Mouse (Mus musculus) forelimb bud, embryonic 11.5 days (tissue): ENCODE results near the gene Ptprz1.

ENCODE experiments used
- DNase-seq: peaks from one replicate; pipeline ENCODE4 v3.0.0-alpha.2; 2012; ENCODE audit warnings: low read depth, low spot score

Ptprz1 gene

DNA sequence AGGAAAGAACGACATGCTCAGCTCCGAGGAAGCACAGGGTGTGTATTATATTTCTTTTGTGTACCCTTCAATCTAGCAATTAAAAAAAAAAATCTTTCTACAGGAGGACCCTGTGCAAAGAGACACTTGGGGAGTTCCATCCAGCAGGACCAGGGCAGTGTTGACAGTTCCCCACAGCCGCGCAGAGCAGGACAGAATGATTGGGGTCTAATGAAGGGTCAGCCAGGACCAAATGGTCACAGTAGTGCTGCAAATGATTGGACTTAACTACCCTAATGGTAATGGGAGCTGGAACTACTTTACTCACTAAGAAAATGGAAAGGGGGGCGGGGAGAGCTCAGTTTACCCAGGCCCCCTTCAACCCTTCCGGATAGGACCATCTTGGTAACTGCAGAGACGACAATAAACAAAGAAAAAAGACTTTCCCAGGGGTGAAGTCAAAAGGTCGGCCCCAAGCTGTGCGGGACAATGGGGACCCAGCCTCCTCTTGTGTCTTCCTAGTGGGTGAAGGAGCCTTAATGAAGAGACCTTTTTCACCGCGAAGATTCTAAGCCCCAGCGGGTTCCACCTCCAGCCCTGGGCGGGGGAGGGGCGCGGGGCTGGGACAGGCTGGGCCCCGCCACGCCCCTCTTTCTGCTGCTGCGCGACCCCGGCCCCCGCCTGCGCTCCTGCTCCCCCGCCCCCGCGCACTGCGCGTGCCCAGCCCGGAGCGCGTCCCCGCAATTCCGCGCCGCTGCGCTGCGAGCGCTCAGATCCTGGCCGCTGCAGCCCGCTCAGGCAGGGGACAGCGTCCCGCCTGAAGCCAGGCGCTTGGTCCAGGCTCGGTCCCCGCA is at the start of gene Ptprz1:
Gene Ptprz1 (plus strand): TSS at position 722 of the 833 bp plus-strand sequence.
- peak; percentile 77 for DNase-seq

DNA sequence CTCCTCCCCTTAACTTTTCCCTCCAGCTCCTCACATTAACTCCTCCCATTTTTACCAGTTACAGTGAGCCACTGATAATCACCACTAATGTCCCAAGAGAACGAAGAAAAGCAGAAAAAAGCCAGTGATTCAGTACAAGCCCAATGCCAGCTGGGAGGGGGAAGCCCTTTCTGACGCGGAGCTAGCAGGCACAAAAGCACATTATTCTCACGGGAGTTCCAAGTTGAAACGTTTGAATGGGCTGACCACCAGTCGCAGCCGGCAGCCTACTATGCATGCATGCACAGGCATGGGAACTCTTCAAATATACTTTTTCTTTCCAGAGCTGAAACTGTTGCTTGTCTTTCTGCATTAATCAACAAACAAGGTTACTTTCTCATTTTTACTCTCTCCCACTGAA is 41.7 kb upstream of the Ptprz1 start:
- no peak for DNase-seq

DNA sequence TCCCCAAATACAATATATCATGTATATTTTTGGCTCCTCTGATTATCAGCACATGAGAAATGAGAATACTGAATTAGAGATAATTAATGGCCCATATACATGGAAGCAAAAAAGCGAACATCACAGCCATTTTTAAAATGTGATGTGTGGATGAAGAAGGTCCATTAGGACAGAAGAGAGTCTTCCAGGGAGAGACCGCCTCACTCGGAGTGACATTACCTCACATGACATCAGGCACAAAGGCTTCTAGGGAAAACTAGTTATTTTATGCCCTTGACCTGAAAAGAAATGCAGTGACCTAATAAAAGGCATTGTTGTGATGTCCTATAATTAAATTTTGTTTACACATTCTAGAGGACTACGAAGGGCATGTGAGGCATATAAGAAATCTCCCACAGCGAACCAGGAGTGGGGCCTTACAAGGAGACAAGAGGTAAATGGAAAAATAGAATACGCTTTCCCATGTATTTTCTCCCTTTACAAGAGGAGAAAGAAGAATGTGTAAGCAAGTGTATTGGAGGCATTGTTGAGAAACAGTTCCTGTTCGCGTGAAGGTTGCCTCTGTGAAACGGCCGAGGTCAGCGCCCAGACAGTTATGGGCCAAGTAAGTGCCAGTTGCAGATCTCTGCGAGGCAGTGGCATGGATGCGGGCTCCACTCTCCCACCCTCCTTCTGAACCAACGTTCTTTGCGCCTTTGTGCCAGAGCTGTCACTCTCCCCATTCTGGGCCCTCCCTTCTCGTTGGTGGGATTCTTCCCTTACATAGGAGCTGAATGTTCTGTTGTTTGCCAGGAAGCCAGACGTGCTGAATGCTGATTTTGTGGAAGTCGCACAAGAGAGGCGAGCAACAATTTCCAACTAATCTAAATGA is 41.0 kb upstream of the Ptprz1 start:
- no peak for DNase-seq

DNA sequence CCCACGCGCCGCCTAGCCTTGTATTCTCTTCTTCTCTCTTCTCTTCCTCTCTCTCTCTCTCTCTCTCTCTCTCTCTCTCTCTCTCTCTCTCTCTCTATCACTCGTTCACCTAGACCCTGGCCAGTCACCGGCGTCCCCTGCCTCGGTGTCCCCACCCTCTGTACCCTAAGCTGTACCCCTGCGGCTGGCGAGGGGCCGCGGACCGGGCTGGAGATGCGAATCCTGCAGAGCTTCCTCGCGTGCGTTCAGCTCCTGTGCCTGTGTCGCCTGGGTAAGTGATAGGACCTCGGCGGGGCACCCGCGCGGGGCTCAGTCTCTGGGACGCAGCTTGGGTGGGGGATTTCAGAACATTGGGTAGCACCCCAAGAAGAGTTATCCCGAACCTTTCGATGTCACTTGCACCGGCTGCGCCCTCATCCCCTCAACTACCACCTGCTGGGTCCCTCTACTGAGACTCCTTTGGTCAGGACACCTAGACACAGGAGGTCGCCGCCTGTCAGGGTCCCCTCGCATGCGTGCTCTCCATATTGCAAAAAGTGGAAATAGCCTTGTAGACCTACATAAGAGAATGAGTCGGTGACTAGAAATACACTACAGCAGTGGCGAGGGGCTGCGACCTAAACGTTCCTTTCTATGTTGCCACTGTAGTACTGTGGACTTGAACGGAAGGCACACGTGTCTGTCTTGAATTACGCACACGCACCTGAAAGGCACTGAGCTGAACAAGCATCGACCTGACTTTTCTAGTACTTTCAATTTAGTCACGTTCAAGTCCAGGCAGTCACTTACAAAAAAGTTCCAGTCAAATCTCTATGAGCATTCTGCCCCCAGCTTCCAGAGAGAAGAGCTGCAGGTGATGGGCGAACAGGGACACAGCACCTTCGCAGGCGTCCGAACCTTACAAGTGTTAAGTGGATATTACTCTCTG is 576 bp downstream of the Ptprz1 start:
- peak; percentile 19 for DNase-seq

GRCm38 (mm10) chr6:22887978-22888377 is 12.7 kb downstream of the Ptprz1 start:
- DNase-seq: no peak

GRCm38 (mm10) chr6:22889333-22889732 is 14.0 kb downstream of the Ptprz1 start:
- no peak for DNase-seq

GRCm38 (mm10) chr6:22901983-22902382 is 26.7 kb downstream of the Ptprz1 start:
- no peak for DNase-seq

GRCm38 (mm10) chr6:22908510-22909256 is 33.4 kb downstream of the Ptprz1 start:
- DNase-seq: no peak

DNA sequence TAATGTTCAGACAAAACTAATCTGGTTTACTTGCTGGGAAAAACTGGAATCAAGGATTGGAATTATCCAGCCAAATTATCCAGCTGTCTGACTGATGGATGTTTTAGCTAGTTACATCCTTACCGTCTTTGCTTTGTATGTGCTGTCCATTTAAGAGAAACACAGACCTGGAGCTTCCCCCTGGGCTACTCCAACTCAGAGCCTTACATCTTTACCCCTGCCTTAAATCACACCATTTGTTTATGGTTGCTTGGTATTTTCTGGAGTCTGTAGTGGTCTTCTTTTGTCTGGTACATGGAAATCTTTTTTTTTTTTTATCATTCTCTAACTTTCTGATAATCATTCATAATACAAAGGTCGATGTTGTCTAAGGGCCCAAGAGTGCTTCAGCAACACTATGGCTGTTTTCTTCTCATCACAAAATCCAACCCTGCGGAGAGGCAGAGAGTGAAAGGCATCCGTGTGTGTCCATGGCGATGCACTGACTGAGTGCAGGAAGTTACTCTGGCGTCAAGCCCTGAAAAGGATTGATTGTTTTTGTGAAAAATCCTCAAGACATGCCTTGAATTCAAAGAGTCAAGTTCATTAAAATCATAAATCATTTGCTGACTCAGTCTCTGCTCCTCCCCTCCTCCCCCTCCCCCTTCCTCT is 34.1 kb downstream of the Ptprz1 start:
- DNase-seq: peak; percentile 16

GRCm38 (mm10) chr6:22909908-22910260 is 34.6 kb downstream of the Ptprz1 start:
- no peak for DNase-seq

DNA sequence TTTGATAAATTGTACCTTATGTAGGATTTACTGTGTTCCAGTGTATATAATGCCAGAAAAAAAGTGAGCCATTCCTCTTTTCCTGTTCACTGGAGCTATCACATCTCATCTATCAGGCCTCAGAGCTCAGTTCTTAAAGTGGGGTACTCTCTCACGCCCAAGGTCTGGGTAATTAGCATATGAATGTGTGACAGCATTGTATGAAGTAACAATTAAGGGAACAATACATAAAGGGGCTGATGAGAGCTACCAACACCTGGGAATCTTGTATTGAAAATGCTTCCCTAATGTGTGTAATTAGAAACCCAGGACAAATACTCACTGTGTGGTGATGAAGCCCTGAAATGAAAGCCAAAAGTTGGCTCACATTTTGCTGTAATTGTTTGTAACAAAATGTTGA is 47.6 kb downstream of the Ptprz1 start:
- no peak for DNase-seq

DNA sequence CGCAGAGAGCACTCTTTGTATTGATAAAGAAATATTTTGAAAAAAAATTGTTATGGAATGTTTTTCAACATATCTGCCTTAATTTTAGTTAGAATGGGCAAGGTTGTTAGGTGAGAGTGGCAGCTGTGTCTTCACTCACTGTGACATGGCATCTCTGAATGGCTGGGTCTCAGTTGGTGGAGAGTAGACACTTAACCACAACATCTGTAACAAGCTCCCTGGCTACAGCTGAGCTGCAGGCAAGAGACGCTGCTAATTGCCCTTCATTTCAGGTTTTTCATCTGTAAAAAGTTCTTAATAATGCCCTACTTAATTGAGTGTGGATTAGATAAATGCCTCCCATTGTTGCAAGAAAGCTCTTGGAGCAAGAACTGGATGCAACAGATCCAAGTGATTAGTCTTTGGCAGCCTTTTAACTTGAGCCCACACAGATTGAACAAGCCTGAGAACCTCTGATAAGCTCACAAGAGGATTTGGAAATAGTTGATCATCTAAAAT is 57.5 kb downstream of the Ptprz1 start:
- no peak for DNase-seq

DNA sequence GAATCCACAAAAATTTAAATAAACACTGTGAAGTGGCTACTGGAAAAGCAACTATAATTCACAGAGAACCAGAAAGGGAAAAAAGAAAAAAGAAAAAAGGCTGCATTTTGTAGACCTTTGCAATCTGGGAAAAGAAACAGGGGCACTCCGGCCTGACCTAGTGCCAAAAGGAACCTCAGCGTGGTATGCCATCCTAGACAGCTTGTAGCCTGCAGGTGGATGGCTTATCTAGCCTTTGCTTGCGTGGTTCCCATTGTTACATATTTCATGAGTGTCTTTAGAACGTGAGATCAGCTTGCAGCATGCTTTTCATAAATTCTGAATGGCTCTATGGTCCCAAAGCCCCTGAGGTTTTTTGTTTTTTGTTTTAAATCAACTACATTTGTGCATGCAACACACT is 61.8 kb downstream of the Ptprz1 start:
- DNase-seq: no peak

GRCm38 (mm10) chr6:22937526-22937925 is 62.2 kb downstream of the Ptprz1 start:
- DNase-seq: no peak

- no peak for DNase-seq
These were observed 68.9 kb downstream of the Ptprz1 start for GRCm38 (mm10) chr6:22944191-22944590.

- no peak for DNase-seq
These were observed 88.1 kb downstream of the Ptprz1 start for GRCm38 (mm10) chr6:22963374-22963773.

DNA sequence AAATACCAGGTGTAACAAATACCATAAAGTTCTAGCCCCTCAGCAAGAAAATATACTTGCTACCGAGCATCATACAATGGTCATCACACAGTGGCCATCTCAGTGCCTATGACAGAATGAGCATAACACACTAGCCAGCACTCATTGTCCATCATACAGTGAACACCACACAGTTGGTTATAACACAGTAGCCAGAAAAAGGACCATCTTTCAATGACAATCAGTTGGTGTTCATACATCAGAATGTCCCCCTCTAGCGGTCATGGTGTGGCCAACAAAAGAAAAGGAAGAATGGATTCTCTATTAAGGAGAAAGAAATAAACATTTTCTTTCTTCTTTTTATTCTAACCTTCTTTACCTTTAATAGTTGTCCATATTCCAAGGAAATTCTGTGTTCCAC is 92.8 kb downstream of the Ptprz1 start:
- peak; percentile 4 for DNase-seq

- peak; percentile 25 for DNase-seq
These were observed 108.6 kb downstream of the Ptprz1 start for GRCm38 (mm10) chr6:22983769-22984519.

GRCm38 (mm10) chr6:22984520-22985154 is 109.3 kb downstream of the Ptprz1 start:
- DNase-seq: no peak
